Mouse (Mus musculus) T-helper 2 cell (primary cell): ENCODE measurements at regions not wholly inside any gene's neighbourhood (a gene's known extent, or its start where the extent isn't known, plus 50 kb on each side); places are given as distances from the start of the nearest gene placed in this dataset.

Experiments used
- in situ Hi-C: fragments of 300-600 bp; cut with MboI, MseI; formaldehyde crosslinking; loops from one replicate; pipeline ENCODE4 v1.15.1; 2025; ENCODE audit warnings: high pct_unique_total_duplicates

GRCm38 (mm10) chr4:69898831-69899230, 511.4 kb downstream of the Cdk5rap2 start:
- in situ Hi-C loops = no loop called here

- in situ Hi-C loops = no loop called here
These were observed 514.1 kb downstream of the Cdk5rap2 start for GRCm38 (mm10) chr4:69896111-69896510.

- in situ Hi-C loops = no loop called here
These were observed 517.4 kb downstream of the Cdk5rap2 start for GRCm38 (mm10) chr4:69892829-69893175.

GRCm38 (mm10) chr4:69891898-69892828, 518.1 kb downstream of the Cdk5rap2 start:
- in situ Hi-C loops = no loop called here

GRCm38 (mm10) chr4:69890655-69891054, 519.6 kb downstream of the Cdk5rap2 start:
- in situ Hi-C loops = no loop called here

- in situ Hi-C loops = no loop called here
These were observed 520.2 kb downstream of the Cdk5rap2 start for GRCm38 (mm10) chr4:69889931-69890634.

GRCm38 (mm10) chr4:69876734-69877133, 533.5 kb downstream of the Cdk5rap2 start:
- in situ Hi-C loops = no loop called here

- in situ Hi-C loops = no loop called here
These were observed 539.6 kb downstream of the Cdk5rap2 start for GRCm38 (mm10) chr4:69870638-69871037.

- in situ Hi-C loops = no loop called here
These were observed 555.2 kb downstream of the Cdk5rap2 start for GRCm38 (mm10) chr4:69855001-69855400.

- in situ Hi-C loops = no loop called here
These were observed 557.6 kb downstream of the Cdk5rap2 start for GRCm38 (mm10) chr4:69852637-69853036.

GRCm38 (mm10) chr4:69849423-69849822, 560.8 kb downstream of the Cdk5rap2 start:
- in situ Hi-C loops = no loop called here

GRCm38 (mm10) chr4:69839868-69840267, 570.4 kb downstream of the Cdk5rap2 start:
- in situ Hi-C loops = no loop called here

- in situ Hi-C loops = no loop called here
These were observed 571.3 kb downstream of the Cdk5rap2 start for GRCm38 (mm10) chr4:69838940-69839339.

GRCm38 (mm10) chr4:69824903-69825268, 585.4 kb downstream of the Cdk5rap2 start:
- in situ Hi-C loops = no loop called here

- in situ Hi-C loops = no loop called here
These were observed 585.9 kb downstream of the Cdk5rap2 start for GRCm38 (mm10) chr4:69824215-69824902.

- in situ Hi-C loops = no loop called here
These were observed 586.8 kb downstream of the Cdk5rap2 start for GRCm38 (mm10) chr4:69823311-69823940.

- in situ Hi-C loops = no loop called here
These were observed 591.4 kb downstream of the Cdk5rap2 start for GRCm38 (mm10) chr4:69818885-69819284.

- in situ Hi-C loops = no loop called here
These were observed 624.7 kb downstream of the Cdk5rap2 start for GRCm38 (mm10) chr4:69785481-69786050.

GRCm38 (mm10) chr4:69781258-69781657, 629.0 kb downstream of the Cdk5rap2 start:
- in situ Hi-C loops = no loop called here

GRCm38 (mm10) chr4:69761841-69762240, 648.4 kb downstream of the Cdk5rap2 start:
- in situ Hi-C loops = no loop called here

GRCm38 (mm10) chr4:69759596-69759995, 650.6 kb downstream of the Cdk5rap2 start:
- in situ Hi-C loops = loop anchor here (10.0 kb wide), 1 partner anchor 1695 kb away; no protein-coding TSS in a partner anchor
